Mouse (Mus musculus) embryonic fibroblast, embryonic 13.5 days (primary cell): ENCODE data around the gene Ndst2. TPM values are rescaled to one million over a fixed set of nuclear protein-coding genes. Genes with fewer than 3 reads are reported as not detected.

Source experiments
- H3K27ac ChIP-seq: 2 replicates; pipeline ENCODE4 v1.5.1; 2012; ENCODE audit warnings: low read length, control low read depth, inconsistent platforms; ENCODE audit not compliant: insufficient read depth
- H3K4me1 ChIP-seq: 2 replicates; pipeline ENCODE4 v1.6.1; 2011; ENCODE audit warnings: low read length; ENCODE audit not compliant: control insufficient read depth, insufficient read depth
- H3K4me3 ChIP-seq: 2 replicates; pipeline ENCODE4 v1.5.1; 2011; ENCODE audit warnings: mild to moderate bottlenecking, control low read depth, low read length; ENCODE audit not compliant: insufficient read depth
- CTCF ChIP-seq: IDR thresholded peaks from 2 replicates; pipeline ENCODE4 v1.5.1; 2011; ENCODE audit warnings: mild to moderate bottlenecking, control low read depth, low read length, moderate library complexity, borderline replicate concordance; ENCODE audit not compliant: insufficient read depth
- POLR2A ChIP-seq: IDR thresholded peaks from 2 replicates; pipeline ENCODE4 v1.6.1; 2011; ENCODE audit warnings: low read depth, mild to moderate bottlenecking, control low read depth, low read length, moderate library complexity
- polyA plus RNA-seq: library from polyadenylated mRNA; stranded (reverse); fragments of >200 nt; gene quantifications from 2 replicates; pipeline ENCODE4 v1.2.4, GENCODE M21; 2011; ENCODE audit warnings: low read depth; ENCODE audit not compliant: missing spikeins, insufficient read length

Gene Ndst2
- polyA plus RNA-seq, 1 experiment: 27.3 TPM

- Histone ChIP-seq H3K27ac (no peak overlapping the region), H3K4me3 (no peak overlapping the region), H3K4me1 (no peaks in the 10 kb centered on the region)
- TF ChIP-seq POLR2A: no peak
- no peak for TF ChIP-seq CTCF
These were observed 9.3 kb upstream of the Ndst2 start for GRCm38 (mm10) chr14:20743614-20744013.

DNA sequence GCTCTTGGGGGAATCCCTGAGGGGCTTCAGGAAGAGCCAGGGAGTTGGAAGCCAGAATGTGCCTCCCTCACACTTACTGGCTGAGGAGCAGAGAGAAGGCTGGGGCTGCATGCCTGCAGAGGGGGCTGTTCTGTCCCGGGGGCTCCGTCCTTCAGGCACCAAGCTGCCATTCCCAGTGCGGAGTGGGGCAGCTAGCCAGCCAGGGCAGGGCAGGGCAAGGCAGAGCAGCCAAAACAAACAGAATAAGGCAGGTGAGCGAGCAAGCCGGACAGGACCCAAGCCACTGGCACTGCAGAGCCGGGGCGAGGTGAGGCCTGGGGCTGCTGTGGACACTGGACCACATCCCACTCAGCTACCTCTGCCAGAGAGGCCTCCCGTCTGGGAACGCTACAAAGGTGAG lies 6.9 kb upstream of the Ndst2 start:
- no peak overlapping the region for H3K27ac ChIP-seq
- no peak for TF ChIP-seq POLR2A
- TF ChIP-seq CTCF: no peak

GRCm38 (mm10) chr14:20738511-20738910 lies 4.1 kb upstream of the Ndst2 start:
- H3K27ac ChIP-seq: 0 out of 2 replicates have a peak overlapping the region, but pooled peaks have one; percentile 15
- peaks cover 4% of the 10 kb centered on the region; the same call in 1 of the 2 replicates for H3K4me1 ChIP-seq
- no peak for TF ChIP-seq POLR2A
- TF ChIP-seq CTCF: no peak
- H3K4me3 ChIP-seq: no peak overlapping the region

More for the DNA sequence above, 6.9 kb upstream of the Ndst2 start:
- Histone ChIP-seq H3K4me1 (peaks cover 4% of the 10 kb centered on the region; the same call in 1 of the 2 replicates), H3K4me3 (no peak overlapping the region)

DNA sequence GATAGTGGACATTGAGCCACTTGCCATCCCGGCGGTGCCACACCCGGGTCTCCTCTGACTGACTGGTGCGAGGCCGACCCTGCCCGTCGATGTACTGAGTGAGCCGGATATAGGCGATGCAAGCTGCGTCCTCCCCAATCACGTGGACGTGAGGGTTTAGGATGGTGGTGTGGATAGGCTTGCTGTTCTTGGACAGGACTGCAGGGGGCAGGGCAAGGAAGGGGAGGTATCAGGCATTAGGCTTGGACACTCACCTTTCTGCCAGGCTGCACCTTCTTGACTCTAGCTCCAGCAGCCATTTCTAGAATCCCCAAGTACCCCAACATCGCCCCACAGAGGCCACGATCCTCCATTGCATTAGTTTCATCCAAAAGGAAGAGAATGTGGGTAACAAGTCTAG lies 2.9 kb upstream of the Ndst2 start:
- no peak overlapping the region for H3K27ac ChIP-seq
- no peak overlapping the region for H3K4me3 ChIP-seq
- H3K4me1 ChIP-seq: peaks cover 4% of the 10 kb centered on the region; the same call in 1 of the 2 replicates
- no peak for TF ChIP-seq POLR2A
- TF ChIP-seq CTCF: peak; percentile 70; the same call in 1 of the 2 replicates

DNA sequence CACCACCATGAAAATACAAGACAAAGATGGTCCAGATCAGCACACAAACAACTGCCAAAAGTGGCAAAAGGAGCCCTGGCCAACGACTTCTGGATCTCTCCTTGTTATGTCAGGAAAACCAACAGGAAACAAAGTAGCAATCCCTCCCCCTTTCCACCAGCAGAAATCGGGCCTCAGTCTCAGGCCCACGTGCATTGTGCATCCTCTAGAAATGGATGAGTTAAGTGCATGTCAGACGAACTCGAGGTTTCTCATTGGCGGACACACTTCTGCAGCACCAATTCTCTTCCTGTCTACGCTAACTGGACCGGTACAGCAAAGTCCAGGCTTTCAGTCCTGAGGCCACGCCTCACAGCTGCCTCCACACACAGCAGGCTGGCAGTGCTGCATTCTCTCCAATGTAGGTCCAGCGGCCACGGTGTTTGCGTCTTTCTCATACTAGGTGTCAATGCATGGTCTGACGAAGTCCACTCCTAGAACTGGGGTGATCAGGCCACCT lies 1.6 kb upstream of the Ndst2 start:
- no peak overlapping the region for H3K27ac ChIP-seq
- no peak for TF ChIP-seq POLR2A
- no peak for TF ChIP-seq CTCF
- H3K4me3 ChIP-seq: no peak overlapping the region
- peaks cover 6% of the 10 kb centered on the region; the same call in 1 of the 2 replicates for H3K4me1 ChIP-seq

- H3K27ac ChIP-seq: 0 out of 2 replicates have a peak overlapping the region, but pooled peaks have one; percentile 31
- TF ChIP-seq POLR2A (no peak), CTCF (no peak)
- peaks cover 7% of the 10 kb centered on the region; the same call in 1 of the 2 replicates for H3K4me1 ChIP-seq
- H3K4me3 ChIP-seq: no peak overlapping the region
These were observed 690 bp upstream of the Ndst2 start for GRCm38 (mm10) chr14:20735052-20735451.

DNA sequence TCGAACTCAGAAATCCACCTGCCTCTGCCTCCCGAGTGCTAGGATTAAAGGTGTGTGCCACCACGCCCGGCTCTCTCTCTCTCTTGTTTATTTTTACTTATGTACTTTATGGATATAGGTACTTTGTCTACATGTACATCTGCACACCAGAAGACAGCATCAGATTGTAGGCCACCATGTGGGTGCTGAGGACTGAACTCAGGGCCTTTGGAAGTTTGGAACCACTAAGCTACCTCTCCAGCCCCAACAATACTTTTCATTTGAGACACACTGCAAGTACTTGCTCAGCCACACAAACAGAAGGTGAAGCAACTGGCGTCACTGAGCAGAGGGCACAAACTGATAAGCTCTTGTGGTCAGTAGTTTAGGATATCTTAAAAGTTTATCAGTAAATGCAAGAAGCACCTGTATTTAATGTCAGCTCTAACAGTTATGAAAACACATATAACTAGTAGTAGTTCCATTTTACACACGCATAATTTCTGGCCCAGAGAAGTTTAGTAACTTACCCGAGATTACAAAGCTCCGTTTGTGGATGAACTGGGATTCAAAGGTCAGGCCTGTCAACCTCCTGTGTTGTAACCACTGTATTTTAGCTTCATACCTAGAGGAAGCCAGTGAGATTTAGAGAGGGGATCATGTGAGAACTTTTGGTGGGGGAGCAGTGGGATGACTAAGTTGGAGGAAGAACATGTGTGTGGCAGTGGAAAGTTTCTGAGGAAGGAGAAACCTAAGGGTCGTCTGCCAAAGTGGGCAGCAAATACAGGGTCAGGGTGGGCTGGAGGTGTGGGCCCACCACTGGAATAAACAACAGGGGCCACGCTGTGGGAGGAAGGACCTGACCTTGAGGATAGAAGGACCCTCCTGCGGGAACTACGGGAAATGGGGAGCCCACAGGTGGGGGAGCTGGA lies 1.1 kb downstream of the Ndst2 start:
- peaks cover 6% of the 10 kb centered on the region; the same call in 1 of the 2 replicates for H3K4me1 ChIP-seq
- peak overlapping the region; percentile 66 for H3K27ac ChIP-seq
- no peak for TF ChIP-seq CTCF
- no peak for TF ChIP-seq POLR2A
- H3K4me3 ChIP-seq: peak overlapping the region; percentile 82

DNA sequence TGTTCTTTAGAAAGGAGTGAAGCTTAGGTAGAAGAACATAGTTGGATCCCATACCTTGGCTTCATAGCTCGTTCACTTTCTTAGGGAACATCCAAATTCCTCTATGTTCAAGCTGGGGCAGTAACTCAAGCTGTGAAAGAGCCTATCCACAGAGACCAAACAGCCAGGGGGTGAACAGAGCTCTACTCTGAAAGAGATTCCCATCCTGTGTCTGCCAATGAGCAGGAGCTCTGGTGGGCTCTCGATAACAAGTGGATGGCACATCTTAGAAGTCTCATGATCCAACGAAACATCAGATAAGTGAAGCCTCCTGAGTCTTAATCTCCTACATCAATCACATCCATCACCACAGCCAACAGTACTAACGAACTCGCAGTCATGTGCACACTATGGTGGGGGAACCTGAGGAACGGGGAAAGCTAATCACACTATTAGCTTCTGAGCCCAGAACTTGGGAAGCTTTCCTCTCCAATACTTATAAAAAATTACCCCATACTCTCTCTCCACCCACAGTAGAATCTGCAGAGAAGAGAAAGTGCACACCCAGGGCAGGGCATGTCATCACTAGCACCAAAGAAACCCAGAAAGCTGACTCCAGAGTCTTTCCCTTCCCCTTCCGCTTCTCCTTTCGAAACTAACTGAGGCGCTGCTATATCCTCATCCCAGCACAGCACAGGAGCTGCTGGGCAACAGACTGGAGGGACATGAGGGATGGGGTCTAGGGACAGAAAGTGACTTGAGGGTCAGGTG lies 3.3 kb downstream of the Ndst2 start:
- TF ChIP-seq POLR2A (no peak), CTCF (no peak)
- 0 out of 2 replicates have a peak, but pooled peaks cover 3% of the 10 kb centered on the region for H3K4me1 ChIP-seq
- H3K27ac ChIP-seq: no peak overlapping the region
- no peak overlapping the region for H3K4me3 ChIP-seq

GRCm38 (mm10) chr14:20729871-20730270 lies 4.5 kb downstream of the Ndst2 start:
- no peak for TF ChIP-seq POLR2A
- TF ChIP-seq CTCF: no peak
- H3K4me3 ChIP-seq: no peak overlapping the region
- H3K4me1 ChIP-seq: 0 out of 2 replicates have a peak, but pooled peaks cover 3% of the 10 kb centered on the region
- H3K27ac ChIP-seq: no peak overlapping the region
